8 mouse cellular contexts compared by ENCODE assay signal in genomic region chr7:16728596-16729348, GRCm38 (mm10). TPM values are rescaled to one million over a fixed set of nuclear protein-coding genes. Genes with fewer than 3 reads are reported as not detected.
A peak's percentile ranks its signal among the peaks of the same experiment; 100 is the strongest.
DNase-seq lines count a peak whose midpoint lies in the region; ATAC-seq and TF ChIP-seq lines count a peak whose summit lies in the region.

No protein-coding gene starts in this region.

- H3K36me3 ChIP-seq in forebrain, postnatal 0 days (ENCODE audit: insufficient read depth) = no peaks in the 10 kb centered on the region

- H3K9me3 ChIP-seq in forebrain, postnatal 0 days (ENCODE audit: low read length) = no peaks in the 10 kb centered on the region

- peak; percentile 81 for ATAC-seq in forebrain, postnatal 0 days
- peak; percentile 70; a peak in 3 of 4 replicates for ATAC-seq in hematopoietic stem cell, adult 5-6 weeks (replicated peaks in 1 of 2; ENCODE audit: insufficient read depth in 1 of 2, low FRiP score in 2 of 2, low TSS enrichment in 1 of 2, low read depth in 1 of 2, poor library complexity in 2 of 2, severe bottlenecking in 2 of 2)
- ATAC-seq in megakaryocyte, adult 5-6 weeks (ENCODE audit: poor library complexity, severe bottlenecking) = peak; percentile 60; the same call in 1 of the 2 replicates
- no peak; the same call in 1 of the 2 replicates for ATAC-seq in erythroid progenitor cell, adult 5-6 weeks (replicated peaks; ENCODE audit: low FRiP score, poor library complexity, severe bottlenecking)

- no peak overlapping the region for H3K4me3 ChIP-seq in brown adipose tissue, adult 24 weeks (ENCODE audit: insufficient read depth, low read depth, low read length)
- peak overlapping the region; percentile 13; the same call in 1 of the 2 replicates for H3K4me3 ChIP-seq in forebrain, postnatal 0 days (ENCODE audit: low read depth, low read length)

- peak overlapping the region; percentile 16 for H3K4me2 ChIP-seq in forebrain, postnatal 0 days (ENCODE audit: low read depth)

- peak overlapping the region; percentile 22 for H3K27ac ChIP-seq in brown adipose tissue, adult 24 weeks (replicated peaks; ENCODE audit: low read depth, low read length)
- H3K27ac ChIP-seq in forebrain, postnatal 0 days (ENCODE audit: low read depth, low read length) = no peak overlapping the region

- TF ChIP-seq CTCF in forebrain, postnatal 0 days (IDR thresholded peaks at IDR 0.05; ENCODE audit: low read depth) = peak; percentile 80

- H3K4me1 ChIP-seq in brown adipose tissue, adult 24 weeks (ENCODE audit: control insufficient read depth, insufficient read depth, insufficient read length, low read length) = peaks cover 10% of the 10 kb centered on the region
- no peaks in the 10 kb centered on the region for H3K4me1 ChIP-seq in forebrain, postnatal 0 days (ENCODE audit: insufficient read depth)

- H3K27me3 ChIP-seq in forebrain, postnatal 0 days (ENCODE audit: insufficient read depth, low read length) = no peaks in the 10 kb centered on the region

- DNase-seq in MEL-GATA-1-ER (ENCODE audit: extremely low read depth, low read depth) = peak; percentile 59
- DNase-seq in forebrain, postnatal 0 days = peak; percentile 88
- DNase-seq in layer of hippocampus, postnatal 25 days (ENCODE audit: extremely low spot score in 1 of 2, low spot score in 1 of 2) = peak; percentile 48 to 83
- DNase-seq in right cerebral cortex, adult 18-20 months = peak; percentile 51

- peak overlapping the region; percentile 19; the same call in 1 of the 2 replicates for H3K9ac ChIP-seq in forebrain, postnatal 0 days

- 27% methylated on average over 14 of the region's 14 CpGs for WGBS in forebrain, postnatal 0 days

RNA-seq across cellular contexts. Expression of gene Ceacam9, which starts 7.0 kb away (rescaled TPM):
- polyA plus RNA-seq in brown adipose tissue, adult 24 weeks (2012; ENCODE audit: insufficient read depth, insufficient read length, missing spikeins) = not detected in 2 replicates
- not detected in 2 replicates for total RNA-seq in forebrain, postnatal 0 days (2014; rRNA removed)
- polyA plus RNA-seq in forebrain, postnatal 0 days (2015; fragmentation: Nextera tagmentation; extraction: Ambion mirVana) = 0.13 and 0.18 TPM in 2 replicates
- not detected in 2 replicates for total RNA-seq in hematopoietic stem cell, adult 5-6 weeks (2017)
- not detected for total RNA-seq in layer of hippocampus, postnatal 25 days (2021)
- not detected in 2 replicates for total RNA-seq in megakaryocyte, adult 5-6 weeks (2015)
- not detected in 2 replicates for total RNA-seq in megakaryocyte, adult 5-6 weeks (2017)
- total RNA-seq in erythroid progenitor cell, adult 5-6 weeks (2015; ENCODE audit: low replicate concordance) = not detected in 2 replicates
- total RNA-seq in erythroid progenitor cell, adult 5-6 weeks (2017; ENCODE audit: low replicate concordance) = not detected in 2 replicates

RNA-seq across cellular contexts. Expression of gene Ap2s1, which starts 9.4 kb away (rescaled TPM):
- 80.6 and 87.2 TPM in 2 replicates for polyA plus RNA-seq in brown adipose tissue, adult 24 weeks (2012; ENCODE audit: insufficient read depth, insufficient read length, missing spikeins)
- 519 and 565 TPM in 2 replicates for total RNA-seq in forebrain, postnatal 0 days (2014; rRNA removed)
- polyA plus RNA-seq in forebrain, postnatal 0 days (2015; fragmentation: Nextera tagmentation; extraction: Ambion mirVana) = 566 and 578 TPM in 2 replicates
- 43.2 and 67.9 TPM in 2 replicates for total RNA-seq in hematopoietic stem cell, adult 5-6 weeks (2017)
- 100 to 1,000 TPM; 278 to 315 TPM for total RNA-seq in layer of hippocampus, postnatal 25 days (2021)
- 205 and 210 TPM in 2 replicates for total RNA-seq in megakaryocyte, adult 5-6 weeks (2015)
- total RNA-seq in megakaryocyte, adult 5-6 weeks (2017) = 81.5 and 95.7 TPM in 2 replicates
- 74.2 and 106 TPM in 2 replicates for total RNA-seq in erythroid progenitor cell, adult 5-6 weeks (2015; ENCODE audit: low replicate concordance)
- total RNA-seq in erythroid progenitor cell, adult 5-6 weeks (2017; ENCODE audit: low replicate concordance) = 27.9 and 47.0 TPM in 2 replicates

RNA-seq across cellular contexts. Expression of gene Slc1a5, which starts 52.4 kb away (rescaled TPM):
- polyA plus RNA-seq in brown adipose tissue, adult 24 weeks (2012; ENCODE audit: insufficient read depth, insufficient read length, missing spikeins) = 297 and 414 TPM in 2 replicates
- 6.3 and 9.3 TPM in 2 replicates for total RNA-seq in forebrain, postnatal 0 days (2014; rRNA removed)
- polyA plus RNA-seq in forebrain, postnatal 0 days (2015; fragmentation: Nextera tagmentation; extraction: Ambion mirVana) = 7.2 and 7.5 TPM in 2 replicates
- 41.8 and 49.6 TPM in 2 replicates for total RNA-seq in hematopoietic stem cell, adult 5-6 weeks (2017)
- 1 to 10 TPM; 2.4 to 3.5 TPM for total RNA-seq in layer of hippocampus, postnatal 25 days (2021)
- 48.1 and 55.7 TPM in 2 replicates for total RNA-seq in megakaryocyte, adult 5-6 weeks (2015)
- total RNA-seq in megakaryocyte, adult 5-6 weeks (2017) = 27.8 and 28.4 TPM in 2 replicates
- total RNA-seq in erythroid progenitor cell, adult 5-6 weeks (2015; ENCODE audit: low replicate concordance) = 596 and 609 TPM in 2 replicates
- 412 and 455 TPM in 2 replicates for total RNA-seq in erythroid progenitor cell, adult 5-6 weeks (2017; ENCODE audit: low replicate concordance)

RNA-seq across cellular contexts. Expression of gene Ceacam15, which starts 53.3 kb away (rescaled TPM):
- not detected in 2 replicates for polyA plus RNA-seq in brown adipose tissue, adult 24 weeks (2012; ENCODE audit: insufficient read depth, insufficient read length, missing spikeins)
- not detected in 2 replicates for total RNA-seq in forebrain, postnatal 0 days (2014; rRNA removed)
- not detected in 2 replicates for polyA plus RNA-seq in forebrain, postnatal 0 days (2015; fragmentation: Nextera tagmentation; extraction: Ambion mirVana)
- total RNA-seq in hematopoietic stem cell, adult 5-6 weeks (2017) = not detected in 2 replicates
- not detected for total RNA-seq in layer of hippocampus, postnatal 25 days (2021)
- total RNA-seq in megakaryocyte, adult 5-6 weeks (2015) = not detected in 2 replicates
- not detected in 2 replicates for total RNA-seq in megakaryocyte, adult 5-6 weeks (2017)
- total RNA-seq in erythroid progenitor cell, adult 5-6 weeks (2015; ENCODE audit: low replicate concordance) = not detected in 2 replicates
- total RNA-seq in erythroid progenitor cell, adult 5-6 weeks (2017; ENCODE audit: low replicate concordance) = not detected in 2 replicates
